Mouse (Mus musculus) neural tube, postnatal 0 days (tissue): ENCODE measurements around the gene Gm14632. TPM values are rescaled to one million over a fixed set of nuclear protein-coding genes. Genes with fewer than 3 reads are reported as not detected.

Source experiments
- polyA plus RNA-seq: library from polyadenylated mRNA; unstranded; fragments of >200 nt; fragmentation: Nextera tagmentation; extraction: Ambion mirVana; gene quantifications from 2 replicates; pipeline ENCODE4 v1.2.1, GENCODE M21; 2015

Gm14632 gene
- not detected in 2 replicates for polyA plus RNA-seq

DNA sequence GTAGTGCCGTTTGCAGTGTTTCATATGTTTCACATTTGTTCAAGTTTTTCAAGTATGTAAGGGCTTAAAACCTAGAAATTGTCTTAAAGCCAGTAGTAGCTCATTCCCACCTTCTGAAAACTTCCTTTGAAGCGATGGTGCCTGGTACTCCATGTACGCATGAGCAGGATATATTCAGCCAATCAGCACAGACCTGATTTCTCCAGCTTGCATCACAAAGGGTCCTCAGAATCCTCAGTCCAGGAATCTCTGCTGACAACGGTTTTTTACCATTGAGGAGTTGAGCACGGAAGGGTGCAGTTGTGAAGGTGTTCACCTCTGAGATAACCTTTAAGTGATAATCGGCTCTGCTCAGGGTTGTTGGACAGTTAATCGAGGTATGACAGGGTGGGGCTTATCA lies at the start of gene Gm14632:
Gene Gm14632, plus strand, starts transcription at position 301 of the 400 bp plus-strand sequence.

